Comparison of ENCODE assay signal across 8 mouse cellular contexts in the genomic region with DNA sequence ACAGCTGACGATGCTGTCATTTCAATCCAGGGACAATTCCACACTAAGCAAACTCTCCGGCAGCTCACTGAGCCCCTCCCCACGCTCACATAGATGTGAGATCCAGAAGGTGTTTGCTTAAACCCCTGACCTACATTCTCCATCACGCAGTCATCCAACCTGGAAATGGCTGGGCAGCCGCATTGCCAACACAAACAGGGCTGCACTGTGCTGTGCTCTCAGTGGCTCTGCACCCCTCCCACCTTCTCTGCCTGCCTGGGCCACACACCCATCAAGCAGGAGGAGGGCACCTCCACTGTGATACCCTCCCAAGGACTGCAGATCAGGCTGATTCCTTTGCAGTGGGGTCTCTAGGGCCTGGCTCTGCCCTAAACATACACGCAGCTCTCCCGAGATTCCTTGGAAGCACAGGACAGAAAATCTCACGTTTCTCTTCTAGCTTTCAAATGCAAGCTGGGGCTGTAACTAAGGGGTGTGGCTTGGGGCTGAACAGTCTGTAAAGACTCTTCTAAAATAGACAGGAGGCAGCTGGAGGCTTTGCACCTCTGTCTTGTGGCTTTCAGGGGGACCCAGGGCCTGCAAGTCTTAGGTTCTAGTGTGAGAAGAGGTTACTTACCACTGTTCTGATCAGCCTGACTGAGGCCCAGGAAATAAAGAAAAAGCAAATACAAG.
DNase-seq lines count a peak whose midpoint lies in the region; ATAC-seq lines count a peak whose summit lies in the region.
"Had no signal": no experiment of that assay in that cellular context is flagged by ENCODE, and none has a peak within 500 bp of the region (broad histone marks: within the 10 kb centered on the region; RNA-seq: fewer than 3 reads in every experiment).

No protein-coding gene starts in this region.

- peak; percentile 22 for DNase-seq in kidney, adult 18-20 months
- DNase-seq in kidney, adult 8-10 months, result no peak
- peak; percentile 20 for DNase-seq in embryo, embryonic 10.5 days (ENCODE audit: low spot score)
- DNase-seq in thymus, postnatal 36 days, result no peak

- H3K4me3 ChIP-seq in heart, embryonic 15.5 days, result no peak overlapping the region
- H3K4me3 ChIP-seq in lung, embryonic 16.5 days (ENCODE audit: low read length), result no peak overlapping the region

- no peaks in the 10 kb centered on the region for H3K36me3 ChIP-seq in heart, embryonic 15.5 days
- H3K36me3 ChIP-seq in lung, embryonic 16.5 days (ENCODE audit: control insufficient read depth, insufficient read depth, low read length), result no peaks in the 10 kb centered on the region

- no peaks in the 10 kb centered on the region for H3K27me3 ChIP-seq in heart, embryonic 15.5 days
- H3K27me3 ChIP-seq in lung, embryonic 16.5 days (ENCODE audit: control insufficient read depth, insufficient read depth, low read depth, low read length), result no peaks in the 10 kb centered on the region

- H3K9me3 ChIP-seq in heart, embryonic 15.5 days (replicated peaks), result no peaks in the 10 kb centered on the region
- no peaks in the 10 kb centered on the region for H3K9me3 ChIP-seq in lung, embryonic 16.5 days (ENCODE audit: control insufficient read depth, low read length)

- peaks cover 21% of the 10 kb centered on the region; the same call in 1 of the 2 replicates for H3K4me1 ChIP-seq in heart, embryonic 15.5 days (replicated peaks)
- peaks cover 13% of the 10 kb centered on the region for H3K4me1 ChIP-seq in lung, embryonic 16.5 days (replicated peaks; ENCODE audit: control insufficient read depth, insufficient read depth, low read length)

- no peak overlapping the region for H3K4me2 ChIP-seq in heart, embryonic 15.5 days
- no peak overlapping the region for H3K4me2 ChIP-seq in lung, embryonic 16.5 days (ENCODE audit: low read depth, low read length)

- H3K9ac ChIP-seq in heart, embryonic 15.5 days, result no peak overlapping the region
- H3K9ac ChIP-seq in lung, embryonic 16.5 days (ENCODE audit: low read length), result 0 out of 2 replicates have a peak overlapping the region, but pooled peaks have one; percentile 29

- H3K27ac ChIP-seq in heart, embryonic 15.5 days, result no peak overlapping the region
- peak overlapping the region; percentile 58; the same call in 1 of the 2 replicates for H3K27ac ChIP-seq in lung, embryonic 16.5 days (ENCODE audit: low read length)

- WGBS in heart, embryonic 15.5 days, result 43% methylated on average over 8 of the region's 8 CpGs
- WGBS in lung, embryonic 16.5 days, result 25% methylated on average over 8 of the region's 8 CpGs

- peak; percentile 63; the same call in 1 of the 2 replicates for ATAC-seq in heart, embryonic 15.5 days (replicated peaks; ENCODE audit: insufficient number of reproducible peaks, insufficient read depth, low FRiP score, low read depth)
- peak; percentile 78 for ATAC-seq in lung, embryonic 16.5 days (ENCODE audit: low read depth)
- ATAC-seq in activated CD4-positive, CD25-positive, alpha-beta regulatory T cell, adult 4 months, result no peak
- ATAC-seq: forebrain, embryonic 14.5 days had no signal

Comparison
In these comparisons a context has a peak if more than half of its experiments do, and no peak if none do; other contexts are left out.
1. DNase-seq: peak in kidney, adult 18-20 months (single experiment) and embryo, embryonic 10.5 days (single experiment); none in kidney, adult 8-10 months (0 of 2) and thymus, postnatal 36 days (0 of 2).